Mouse (Mus musculus): Measurements from ENCODE around the gene Farsa. TPM values are rescaled to one million over a fixed set of nuclear protein-coding genes. Genes with fewer than 3 reads are reported as not detected.

The Farsa gene
- polyA plus RNA-seq, 1 experiment from 2014 or later: 105 TPM

DNA sequence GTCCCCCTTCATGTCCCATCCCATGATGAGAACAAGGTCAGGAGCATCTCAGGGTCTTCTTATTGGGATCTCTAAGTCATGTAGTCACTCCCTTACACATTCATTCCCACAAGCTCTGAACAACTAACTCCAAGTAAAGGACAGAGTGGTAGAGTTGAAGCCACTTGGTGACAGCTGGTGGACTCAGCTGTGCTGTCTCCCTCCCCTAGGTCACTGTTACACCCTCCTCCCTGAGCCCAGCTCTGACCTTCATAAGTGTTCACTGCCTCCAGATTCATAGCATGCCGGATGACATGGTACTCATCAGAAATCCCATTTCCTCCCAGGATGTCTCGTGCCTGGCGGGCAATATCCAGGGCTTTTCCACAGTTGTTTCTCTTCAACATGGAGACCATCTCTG is 31.5 kb downstream of the Farsa start:
- Histone ChIP-seq H3K4me1 (peaks cover 13% of the 10 kb centered on the region), H3K4me3 (replicated peaks) (no peak overlapping the region), H3K36me3 (peaks cover 48% of the 10 kb centered on the region), H3K9ac (replicated peaks) (no peak overlapping the region), H3K27me3 (replicated peaks) (no peaks in the 10 kb centered on the region), H3K9me3 (replicated peaks) (no peaks in the 10 kb centered on the region), H3K4me2 (no peak overlapping the region), H3K27ac (replicated peaks) (no peak overlapping the region)
- 96% methylated on average over 3 of the region's 3 CpGs for WGBS
- ATAC-seq (ENCODE audit: low FRiP score): no peak

DNA sequence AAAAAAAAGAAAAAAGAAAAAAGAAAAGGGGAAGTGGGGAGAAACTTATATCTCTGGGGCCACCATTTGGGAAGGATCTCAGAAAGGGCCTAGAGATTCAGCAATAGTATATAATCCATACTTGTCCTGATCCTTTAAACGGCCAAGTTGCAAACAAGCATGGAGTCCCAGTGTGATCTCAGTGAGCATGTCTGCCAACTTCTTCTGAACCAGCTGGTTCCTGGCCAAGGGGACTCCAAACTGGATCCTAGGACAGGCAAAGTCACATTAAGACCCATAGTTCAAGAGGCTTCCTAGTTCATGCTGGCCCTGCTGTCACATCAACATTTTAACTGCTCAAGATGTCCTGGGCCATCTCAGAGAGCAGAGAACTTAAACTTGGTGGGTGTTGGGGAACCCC is 32.4 kb downstream of the Farsa start:
- H3K4me2 ChIP-seq: no peak overlapping the region
- H3K4me1 ChIP-seq: peaks cover 17% of the 10 kb centered on the region
- no peaks in the 10 kb centered on the region for H3K27me3 ChIP-seq (replicated peaks)
- no peak overlapping the region for H3K4me3 ChIP-seq (replicated peaks)
- H3K9me3 ChIP-seq (replicated peaks): no peaks in the 10 kb centered on the region
- ATAC-seq (ENCODE audit: low FRiP score): no peak
- no peak overlapping the region for H3K9ac ChIP-seq (replicated peaks)
- 100% methylated on average over 1 of the region's 1 CpGs for WGBS
- H3K36me3 ChIP-seq: peaks cover 48% of the 10 kb centered on the region
- H3K27ac ChIP-seq (replicated peaks): no peak overlapping the region

DNA sequence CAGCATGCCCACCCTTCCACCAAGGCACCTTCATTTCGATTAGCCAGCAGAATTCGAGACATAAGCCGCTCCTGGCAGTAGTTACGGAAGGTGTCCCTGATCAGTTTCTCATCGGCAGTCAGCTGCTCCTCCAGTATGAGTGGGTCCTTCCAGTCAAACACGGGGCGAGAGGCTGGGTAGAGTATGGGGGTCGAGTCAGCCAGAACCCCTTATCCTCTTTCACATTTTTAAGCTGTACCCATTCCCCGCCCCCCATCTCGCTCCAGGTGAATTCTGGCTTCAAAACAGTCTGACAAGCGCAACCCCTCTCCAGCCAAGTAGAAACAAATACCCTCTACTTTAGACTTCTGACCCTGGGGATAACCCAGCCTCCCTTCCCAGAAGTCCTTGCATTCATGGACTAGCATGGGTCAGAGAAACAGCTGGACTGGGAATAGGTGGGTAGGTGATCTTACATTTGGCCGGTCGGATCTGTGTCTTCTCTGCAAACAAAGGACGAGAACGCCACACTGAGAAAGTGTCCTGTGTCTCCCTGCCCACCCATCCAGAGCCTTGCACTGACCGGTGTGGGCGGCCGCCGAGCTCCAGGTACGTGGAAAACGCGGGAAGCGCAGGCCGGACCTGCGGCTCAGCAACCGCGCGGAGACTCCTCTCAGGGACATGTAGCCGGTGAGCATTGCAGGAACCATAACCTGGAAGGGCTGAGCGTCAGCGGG is 36.4 kb downstream of the Farsa start:
- peak; percentile 64 for ATAC-seq (ENCODE audit: low FRiP score)
- Histone ChIP-seq H3K36me3 (peaks cover 22% of the 10 kb centered on the region), H3K9ac (replicated peaks) (peak overlapping the region; percentile 73), H3K4me2 (peak overlapping the region; percentile 85), H3K27ac (replicated peaks) (peak overlapping the region; percentile 69; the same call in 1 of the 2 replicates), H3K4me1 (peaks cover 23% of the 10 kb centered on the region), H3K9me3 (replicated peaks) (no peaks in the 10 kb centered on the region), H3K4me3 (replicated peaks) (peak overlapping the region; percentile 68), H3K27me3 (replicated peaks) (no peaks in the 10 kb centered on the region)
- 11% methylated on average over 31 of the region's 31 CpGs for WGBS

DNA sequence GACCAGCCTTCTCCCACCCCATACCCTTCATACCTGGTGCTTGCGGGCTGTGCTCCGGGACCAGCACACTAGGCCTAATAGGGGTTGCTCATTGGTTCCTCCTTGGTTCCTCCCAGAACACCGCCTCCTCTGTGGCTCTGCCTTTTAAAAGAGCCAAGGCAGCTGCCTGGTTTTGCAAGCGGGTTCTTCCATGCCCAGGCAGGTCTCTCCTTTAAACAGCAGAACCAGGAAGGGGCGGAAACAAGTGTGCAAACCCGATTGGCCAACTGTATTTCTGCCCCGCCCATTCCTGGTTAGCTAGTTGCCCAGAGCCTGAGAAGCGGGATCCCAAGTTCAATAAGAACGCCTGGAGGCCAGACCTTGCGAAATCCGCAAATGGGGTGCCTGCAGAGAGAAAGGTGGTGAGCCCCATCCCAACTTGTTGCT is 36.9 kb downstream of the Farsa start, which contains the start of gene Gcdh:
TSS of gene Gcdh (minus strand) at position 213 of the 426 bp plus-strand sequence.
- Histone ChIP-seq H3K36me3 (peaks cover 17% of the 10 kb centered on the region), H3K4me2 (peak within 1 kb of the TSS; percentile 85), H3K4me3 (replicated peaks) (peak within 1 kb of the TSS; percentile 68), H3K27ac (replicated peaks) (peak within 1 kb of the TSS; percentile 69; the same call in 1 of the 2 replicates), H3K9me3 (replicated peaks) (no peaks in the 10 kb centered on the region), H3K4me1 (peaks cover 23% of the 10 kb centered on the region), H3K9ac (replicated peaks) (peak within 1 kb of the TSS; percentile 73), H3K27me3 (replicated peaks) (no peaks in the 10 kb centered on the region)
- WGBS: under 1% methylated on average over 11 of the region's 11 CpGs
- peak; percentile 99 for ATAC-seq (ENCODE audit: low FRiP score)

DNA sequence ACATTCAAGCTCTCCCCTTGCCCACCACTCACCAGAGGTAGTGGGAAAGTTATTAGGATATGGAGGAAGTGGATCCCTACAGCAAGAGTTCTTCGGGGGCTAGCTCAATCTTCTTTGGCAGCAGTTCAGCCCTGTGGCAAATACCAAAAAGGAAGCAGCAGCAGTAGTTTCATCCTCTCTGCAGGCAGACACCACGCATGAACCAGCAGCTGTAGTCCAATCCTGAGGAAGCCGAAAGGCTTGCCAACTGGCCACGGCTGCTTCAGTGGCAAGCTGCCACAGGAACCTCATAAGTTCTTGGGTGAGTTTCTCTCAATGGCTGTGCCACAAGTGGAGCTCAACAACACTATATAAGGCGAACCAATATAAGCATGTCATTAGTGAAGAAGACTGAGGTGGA is 39.2 kb downstream of the Farsa start:
- no peak overlapping the region for H3K4me2 ChIP-seq
- no peak overlapping the region for H3K4me3 ChIP-seq (replicated peaks)
- no peak for ATAC-seq (ENCODE audit: low FRiP score)
- no peak overlapping the region for H3K9ac ChIP-seq (replicated peaks)
- peaks cover 23% of the 10 kb centered on the region for H3K4me1 ChIP-seq
- 0 out of 2 replicates have a peak, but pooled peaks cover 4% of the 10 kb centered on the region for H3K27me3 ChIP-seq (replicated peaks)
- H3K27ac ChIP-seq (replicated peaks): no peak overlapping the region
- no peaks in the 10 kb centered on the region for H3K9me3 ChIP-seq (replicated peaks)
- peaks cover 1% of the 10 kb centered on the region for H3K36me3 ChIP-seq
- WGBS: 81% methylated on average over 5 of the region's 5 CpGs

DNA sequence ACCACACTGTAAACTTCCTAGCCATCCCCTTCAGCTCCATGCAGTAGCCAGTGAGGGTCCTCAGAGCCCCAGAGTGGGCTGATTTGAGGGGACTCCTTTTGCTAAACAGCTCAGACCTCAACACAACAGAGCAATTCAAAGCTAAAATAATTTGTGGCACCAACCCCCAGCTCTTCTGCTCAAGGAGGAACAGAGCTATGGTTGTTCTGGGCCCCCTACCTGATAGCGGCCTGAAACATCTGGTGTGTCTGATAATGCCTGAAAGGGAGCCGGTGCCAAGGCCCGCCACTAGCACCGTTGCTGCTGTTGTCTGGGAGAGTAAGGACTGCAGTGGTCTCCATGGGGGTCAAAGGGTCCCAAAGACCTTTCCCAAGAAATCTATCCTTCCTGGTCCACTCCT is 44.3 kb downstream of the Farsa start:
- no peaks in the 10 kb centered on the region for H3K36me3 ChIP-seq
- 68% methylated on average over 4 of the region's 4 CpGs for WGBS
- no peak for ATAC-seq (ENCODE audit: low FRiP score)
- peaks cover 14% of the 10 kb centered on the region for H3K4me1 ChIP-seq
- H3K27me3 ChIP-seq (replicated peaks): peaks cover 18% of the 10 kb centered on the region
- no peak overlapping the region for H3K9ac ChIP-seq (replicated peaks)
- H3K4me2 ChIP-seq: no peak overlapping the region
- H3K4me3 ChIP-seq (replicated peaks): no peak overlapping the region
- no peaks in the 10 kb centered on the region for H3K9me3 ChIP-seq (replicated peaks)
- H3K27ac ChIP-seq (replicated peaks): no peak overlapping the region

DNA sequence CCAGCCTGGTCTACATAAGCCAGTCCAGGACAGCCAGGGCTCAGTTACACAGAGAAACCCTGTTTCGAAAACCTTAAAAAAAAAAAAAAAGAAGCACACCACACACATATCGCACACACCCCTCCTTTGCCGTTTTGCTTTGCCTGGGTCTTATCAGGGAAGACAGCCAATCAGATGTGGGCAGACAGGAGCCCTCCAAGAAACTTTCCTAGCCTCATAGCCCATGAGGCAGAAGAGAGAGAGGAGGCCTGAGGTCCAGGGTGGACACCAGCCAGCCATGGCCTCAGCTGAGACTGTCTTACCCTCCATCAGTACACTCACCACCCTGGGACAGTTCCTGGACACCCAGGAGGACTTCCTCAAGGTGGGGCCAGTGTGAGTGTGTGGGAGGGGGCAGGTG is 45.0 kb downstream of the Farsa start, which contains the start of gene Klf1:
TSS of gene Klf1 (plus strand) at position 177 of the 400 bp plus-strand sequence.
- ATAC-seq (ENCODE audit: low FRiP score): no peak
- H3K4me2 ChIP-seq: peak within 1 kb of the TSS; percentile 98
- 87% methylated on average over 3 of the region's 3 CpGs for WGBS
- H3K4me3 ChIP-seq (replicated peaks): peak within 1 kb of the TSS; percentile 54
- H3K36me3 ChIP-seq: no peaks in the 10 kb centered on the region
- H3K9ac ChIP-seq (replicated peaks): peak within 1 kb of the TSS; percentile 56
- H3K9me3 ChIP-seq (replicated peaks): no peaks in the 10 kb centered on the region
- H3K27ac ChIP-seq (replicated peaks): no peak within 1 kb of the TSS
- peaks cover 14% of the 10 kb centered on the region for H3K4me1 ChIP-seq
- H3K27me3 ChIP-seq (replicated peaks): peaks cover 18% of the 10 kb centered on the region

DNA sequence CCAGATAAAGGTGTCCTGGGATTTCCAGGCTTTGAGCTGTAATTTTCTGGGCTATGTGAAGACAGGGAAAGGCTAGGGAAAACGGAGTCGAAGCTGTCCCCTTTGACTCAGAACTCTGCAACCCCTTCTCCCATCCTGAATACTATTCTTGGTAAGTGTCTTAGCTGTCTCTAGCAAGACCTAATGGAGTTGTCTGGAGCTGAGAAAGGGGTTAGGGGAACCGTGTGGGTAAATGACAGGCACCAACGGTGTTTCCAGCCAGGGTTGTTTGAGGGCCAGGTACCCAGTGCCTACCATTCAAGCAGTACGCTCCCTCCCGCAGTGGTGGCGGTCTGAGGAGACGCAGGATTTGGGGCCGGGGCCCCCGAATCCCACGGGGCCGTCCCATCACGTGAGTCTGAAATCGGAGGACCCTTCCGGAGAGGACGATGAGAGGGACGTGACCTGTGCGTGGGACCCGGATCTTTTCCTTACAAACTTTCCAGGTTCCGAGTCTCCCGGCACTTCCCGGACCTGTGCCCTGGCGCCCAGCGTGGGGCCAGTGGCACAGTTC is 45.7 kb downstream of the Farsa start:
- peak overlapping the region; percentile 98 for H3K4me2 ChIP-seq
- WGBS: 4% methylated on average over 24 of the region's 24 CpGs
- peaks cover 14% of the 10 kb centered on the region for H3K4me1 ChIP-seq
- no peak overlapping the region for H3K27ac ChIP-seq (replicated peaks)
- no peaks in the 10 kb centered on the region for H3K9me3 ChIP-seq (replicated peaks)
- H3K9ac ChIP-seq (replicated peaks): peak overlapping the region; percentile 56
- ATAC-seq (ENCODE audit: low FRiP score): no peak; the same call in 1 of the 2 replicates
- H3K27me3 ChIP-seq (replicated peaks): peaks cover 18% of the 10 kb centered on the region
- peak overlapping the region; percentile 54 for H3K4me3 ChIP-seq (replicated peaks)
- no peaks in the 10 kb centered on the region for H3K36me3 ChIP-seq

DNA sequence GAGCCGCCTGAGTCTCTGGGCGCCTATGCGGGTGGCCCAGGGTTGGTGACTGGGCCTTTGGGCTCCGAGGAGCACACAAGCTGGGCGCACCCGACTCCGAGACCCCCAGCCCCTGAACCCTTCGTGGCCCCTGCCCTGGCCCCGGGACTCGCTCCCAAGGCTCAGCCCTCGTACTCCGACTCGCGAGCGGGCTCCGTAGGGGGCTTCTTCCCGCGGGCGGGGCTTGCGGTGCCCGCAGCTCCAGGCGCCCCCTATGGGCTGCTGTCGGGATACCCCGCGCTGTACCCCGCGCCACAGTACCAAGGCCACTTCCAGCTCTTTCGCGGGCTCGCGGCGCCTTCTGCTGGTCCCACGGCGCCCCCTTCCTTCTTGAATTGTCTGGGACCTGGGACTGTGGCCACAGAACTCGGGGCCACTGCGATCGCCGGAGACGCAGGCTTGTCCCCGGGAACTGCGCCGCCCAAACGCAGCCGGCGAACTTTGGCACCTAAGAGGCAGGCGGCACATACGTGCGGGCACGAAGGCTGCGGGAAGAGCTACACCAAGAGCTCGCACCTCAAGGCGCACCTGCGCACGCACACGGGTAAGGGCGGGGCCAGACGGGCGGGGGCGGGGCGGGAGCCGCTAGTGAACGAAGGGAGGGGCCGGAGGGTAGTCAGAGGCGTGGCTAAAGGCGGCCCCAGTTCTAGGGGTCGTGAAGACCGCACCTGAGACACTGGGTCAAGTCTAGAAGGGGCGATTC is 46.3 kb downstream of the Farsa start:
- no peaks in the 10 kb centered on the region for H3K36me3 ChIP-seq
- ATAC-seq (ENCODE audit: low FRiP score): peak; percentile 80
- peak overlapping the region; percentile 54 for H3K4me3 ChIP-seq (replicated peaks)
- under 1% methylated on average over 68 of the region's 68 CpGs for WGBS
- peaks cover 18% of the 10 kb centered on the region for H3K27me3 ChIP-seq (replicated peaks)
- H3K27ac ChIP-seq (replicated peaks): no peak overlapping the region
- no peaks in the 10 kb centered on the region for H3K9me3 ChIP-seq (replicated peaks)
- peaks cover 14% of the 10 kb centered on the region for H3K4me1 ChIP-seq
- peak overlapping the region; percentile 98 for H3K4me2 ChIP-seq
- peak overlapping the region; percentile 56 for H3K9ac ChIP-seq (replicated peaks)

DNA sequence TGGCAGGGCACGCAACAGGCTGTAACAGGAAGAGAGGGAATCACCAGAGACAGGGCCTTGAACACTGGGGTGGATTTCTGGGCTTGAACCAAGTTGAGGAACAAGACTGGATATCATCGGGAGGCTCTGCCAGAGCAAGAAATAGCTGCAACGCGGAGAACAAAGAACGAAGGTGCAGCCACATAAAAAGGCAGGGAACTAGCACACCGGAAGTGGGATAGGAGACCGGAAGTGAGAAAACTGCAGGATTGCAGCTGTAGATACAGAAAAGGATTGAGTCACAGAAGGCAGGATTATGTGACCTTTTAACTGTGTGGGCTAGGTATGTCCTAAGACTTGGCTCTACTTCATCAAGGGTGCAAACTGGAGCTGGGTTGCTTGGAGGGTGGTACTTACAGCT is 47.6 kb downstream of the Farsa start:
- Histone ChIP-seq H3K4me1 (peaks cover 26% of the 10 kb centered on the region), H3K9me3 (replicated peaks) (no peaks in the 10 kb centered on the region), H3K36me3 (no peaks in the 10 kb centered on the region), H3K4me3 (replicated peaks) (no peak overlapping the region), H3K4me2 (no peak overlapping the region), H3K27me3 (replicated peaks) (peaks cover 18% of the 10 kb centered on the region), H3K27ac (replicated peaks) (no peak overlapping the region), H3K9ac (replicated peaks) (no peak overlapping the region)
- WGBS: 93% methylated on average over 7 of the region's 7 CpGs
- no peak for ATAC-seq (ENCODE audit: low FRiP score)

DNA sequence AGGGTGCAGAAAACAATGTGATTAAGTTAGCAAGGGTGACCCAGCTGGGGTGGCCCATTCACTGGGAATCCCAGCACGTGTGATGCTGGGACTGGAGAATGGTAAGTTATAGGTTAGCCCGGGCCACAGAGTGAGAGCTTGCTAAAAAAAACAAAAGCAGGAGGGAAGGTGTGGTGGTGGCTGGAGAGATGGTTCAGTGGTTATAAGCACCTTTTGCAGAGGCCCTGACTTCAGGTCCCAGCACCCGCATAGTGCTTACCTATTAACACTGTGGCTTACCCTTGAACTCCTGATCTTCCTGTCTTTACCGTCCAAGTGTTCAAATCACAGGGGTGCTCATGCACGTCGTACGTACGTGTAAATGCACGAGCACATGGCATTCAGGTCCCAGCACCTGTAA is 50.2 kb downstream of the Farsa start:
- Histone ChIP-seq H3K27ac (replicated peaks) (no peak overlapping the region), H3K4me2 (no peak overlapping the region), H3K27me3 (replicated peaks) (peaks cover 22% of the 10 kb centered on the region), H3K9me3 (replicated peaks) (no peaks in the 10 kb centered on the region), H3K4me3 (replicated peaks) (no peak overlapping the region), H3K9ac (replicated peaks) (no peak overlapping the region), H3K36me3 (peaks cover 26% of the 10 kb centered on the region), H3K4me1 (peaks cover 26% of the 10 kb centered on the region)
- ATAC-seq (ENCODE audit: low FRiP score): no peak
- 92% methylated on average over 9 of the region's 9 CpGs for WGBS
